Mouse (Mus musculus) neural tube, embryonic 13.5 days (tissue): ENCODE measurements around the gene Alg1. TPM values are rescaled to one million over a fixed set of nuclear protein-coding genes. Genes with fewer than 3 reads are reported as not detected.

ENCODE experiments used
- ATAC-seq: fragments of 200-750 bp; cut with Nextera tagmentation; 2 replicates; pipeline ENCODE4 v1.8.0; 2017; ENCODE audit warnings: low read depth, mild to moderate bottlenecking, moderate TSS enrichment, moderate library complexity
- H3K27ac ChIP-seq: fragments of 300-500 bp; sonication (generic); replicated peaks from 2 replicates; pipeline ENCODE4 v1.5.1; 2015; ENCODE audit warnings: moderate library complexity, mild to moderate bottlenecking, inconsistent platforms
- H3K27me3 ChIP-seq: fragments of 300-500 bp; sonication (generic); 2 replicates; pipeline ENCODE4 v1.6.1; 2015; ENCODE audit warnings: mild to moderate bottlenecking, inconsistent platforms
- H3K36me3 ChIP-seq: fragments of 300-500 bp; sonication (generic); 2 replicates; pipeline ENCODE4 v1.6.1; 2015; ENCODE audit warnings: mild to moderate bottlenecking, inconsistent platforms
- H3K4me1 ChIP-seq: fragments of 300-500 bp; sonication (generic); replicated peaks from 2 replicates; pipeline ENCODE4 v1.6.1; 2015; ENCODE audit warnings: inconsistent platforms
- H3K4me2 ChIP-seq: fragments of 300-500 bp; sonication (generic); 2 replicates; pipeline ENCODE4 v1.6.1; 2015; ENCODE audit warnings: inconsistent platforms, mild to moderate bottlenecking, moderate library complexity
- H3K4me3 ChIP-seq: fragments of 300-500 bp; sonication (generic); 2 replicates; pipeline ENCODE4 v1.5.1; 2015; ENCODE audit warnings: mild to moderate bottlenecking, inconsistent platforms
- H3K9ac ChIP-seq: fragments of 300-500 bp; sonication (generic); 2 replicates; pipeline ENCODE4 v1.6.1; 2015; ENCODE audit warnings: moderate library complexity, mild to moderate bottlenecking, inconsistent platforms
- H3K9me3 ChIP-seq: fragments of 300-500 bp; sonication (generic); 2 replicates; pipeline ENCODE4 v1.6.1; 2016; ENCODE audit warnings: inconsistent platforms
- WGBS: fragments of 180-500 bp; shearing (Covaris S2); methylation state at CpG from one replicate; pipeline ENCODE4 v1.1.7; 2015; 5-methylcytosine and 5-hydroxymethylcytosine counted together
- polyA plus RNA-seq: library from polyadenylated mRNA; unstranded; fragments of >200 nt; fragmentation: Nextera tagmentation; extraction: Ambion mirVana; gene quantifications from 2 replicates; pipeline ENCODE4 v1.2.1, GENCODE M21; 2015

The Alg1 gene
- polyA plus RNA-seq, result 35.2 and 36.6 TPM in 2 replicates

DNA sequence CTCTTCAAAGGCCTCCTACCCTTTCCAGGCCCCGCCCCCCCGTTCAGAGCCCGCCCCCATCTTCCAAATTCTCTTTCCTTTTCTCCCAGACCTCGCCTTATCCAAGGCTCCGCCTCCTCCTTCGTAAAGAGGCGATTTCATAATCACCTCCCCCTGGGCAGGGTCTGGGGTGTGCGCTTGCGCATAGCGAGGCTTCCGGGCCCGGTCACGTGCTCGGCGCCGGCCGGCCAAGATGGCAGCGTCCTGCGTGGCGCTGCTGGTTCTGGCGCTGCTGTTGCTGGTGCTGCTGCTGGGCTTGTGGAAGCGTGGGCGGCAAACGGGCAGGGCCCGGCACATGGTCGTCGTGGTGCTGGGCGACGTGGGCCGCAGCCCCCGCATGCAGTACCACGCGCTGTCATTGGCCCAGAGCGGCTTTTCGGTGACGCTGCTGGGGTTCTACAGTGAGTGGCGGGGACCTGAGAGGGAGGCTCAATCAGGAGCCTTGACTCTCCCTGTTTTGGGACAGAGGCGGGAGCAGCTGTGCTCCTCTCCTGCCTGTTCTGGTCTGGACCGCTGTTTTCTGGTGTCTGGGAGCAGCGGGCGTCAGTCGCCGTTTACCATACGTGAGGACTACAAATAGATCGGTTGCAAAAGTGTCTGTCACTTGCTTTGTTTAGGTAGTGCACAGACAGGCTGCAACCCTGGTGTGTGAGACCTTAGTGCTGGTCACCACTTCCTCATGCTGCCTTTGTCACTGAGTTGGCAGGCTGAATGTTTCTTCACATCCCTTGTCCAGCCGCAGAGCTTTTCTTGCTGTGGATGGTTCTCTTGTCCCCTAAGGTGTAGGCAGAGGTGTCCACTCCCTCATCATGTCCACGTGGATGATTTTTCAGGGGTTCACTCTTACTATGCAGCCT lies at the start of gene Alg1:
Gene Alg1, plus strand, starts transcription at position 204 of the 896 bp plus-strand sequence.
- peak; percentile 94 for ATAC-seq
- Histone ChIP-seq H3K4me3 (peak within 1 kb of the TSS; percentile 91), H3K27ac (peak within 1 kb of the TSS; percentile 73), H3K4me1 (peaks cover 19% of the 10 kb centered on the region), H3K4me2 (peak within 1 kb of the TSS; percentile 89), H3K36me3 (0 out of 2 replicates have a peak, but pooled peaks cover 8% of the 10 kb centered on the region), H3K27me3 (no peaks in the 10 kb centered on the region; the same call in 1 of the 2 replicates), H3K9ac (peak within 1 kb of the TSS; percentile 87), H3K9me3 (no peaks in the 10 kb centered on the region)
- WGBS, result 2% methylated on average over 47 of the region's 47 CpGs

DNA sequence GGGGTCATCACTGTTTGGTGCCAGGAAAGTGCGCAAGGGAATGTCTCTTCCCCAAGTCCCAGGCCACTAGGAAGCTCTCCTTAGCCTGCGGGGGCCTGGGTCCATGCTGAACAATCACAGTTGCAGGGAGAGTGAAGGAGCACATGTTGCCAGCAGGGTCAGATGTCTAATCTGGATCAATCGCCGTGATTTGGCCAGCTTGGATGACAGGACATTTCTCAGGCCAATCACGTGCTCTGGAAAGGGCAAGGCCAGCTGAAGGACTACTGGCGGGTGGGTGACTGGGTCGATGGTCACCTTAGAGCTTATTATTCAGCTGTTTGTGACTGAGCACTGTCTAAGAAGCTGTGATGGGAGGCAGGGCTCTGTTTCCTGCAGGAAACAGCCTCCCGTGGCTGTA lies 49.3 kb upstream of the Alg1 start:
- H3K27ac ChIP-seq, result no peak overlapping the region
- H3K4me3 ChIP-seq, result no peak overlapping the region
- H3K27me3 ChIP-seq, result 0 out of 2 replicates have a peak, but pooled peaks cover 3% of the 10 kb centered on the region
- 77% methylated on average over 8 of the region's 8 CpGs for WGBS
- ATAC-seq, result no peak
- H3K4me2 ChIP-seq, result no peak overlapping the region
- no peak overlapping the region for H3K9ac ChIP-seq
- no peaks in the 10 kb centered on the region for H3K4me1 ChIP-seq
- H3K36me3 ChIP-seq, result no peaks in the 10 kb centered on the region
- no peaks in the 10 kb centered on the region for H3K9me3 ChIP-seq

DNA sequence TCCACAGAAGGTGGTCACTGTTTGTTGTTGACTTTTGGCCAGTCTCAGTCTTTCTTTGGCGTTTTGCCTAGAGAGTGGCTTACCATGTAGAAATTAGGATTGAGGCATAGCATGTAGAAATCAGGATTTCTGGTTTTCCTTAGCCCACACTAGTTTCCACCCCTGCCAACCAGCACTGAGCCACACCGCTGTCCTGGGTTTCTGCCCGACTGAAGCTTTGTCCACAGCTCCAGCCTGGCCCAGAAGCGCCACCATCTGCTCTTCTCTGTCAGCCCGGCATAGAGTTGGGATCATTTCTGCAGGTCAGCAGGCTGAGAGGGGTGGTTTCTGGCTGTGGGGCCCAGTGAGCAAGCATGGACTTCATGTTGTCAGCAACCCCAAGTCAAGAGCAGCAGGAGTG lies 48.5 kb upstream of the Alg1 start:
- Histone ChIP-seq H3K4me2 (no peak overlapping the region), H3K9me3 (no peaks in the 10 kb centered on the region), H3K4me3 (no peak overlapping the region), H3K27me3 (0 out of 2 replicates have a peak, but pooled peaks cover 8% of the 10 kb centered on the region), H3K4me1 (no peaks in the 10 kb centered on the region), H3K9ac (no peak overlapping the region), H3K27ac (no peak overlapping the region), H3K36me3 (no peaks in the 10 kb centered on the region)
- 94% methylated on average over 5 of the region's 5 CpGs for WGBS
- ATAC-seq, result no peak

DNA sequence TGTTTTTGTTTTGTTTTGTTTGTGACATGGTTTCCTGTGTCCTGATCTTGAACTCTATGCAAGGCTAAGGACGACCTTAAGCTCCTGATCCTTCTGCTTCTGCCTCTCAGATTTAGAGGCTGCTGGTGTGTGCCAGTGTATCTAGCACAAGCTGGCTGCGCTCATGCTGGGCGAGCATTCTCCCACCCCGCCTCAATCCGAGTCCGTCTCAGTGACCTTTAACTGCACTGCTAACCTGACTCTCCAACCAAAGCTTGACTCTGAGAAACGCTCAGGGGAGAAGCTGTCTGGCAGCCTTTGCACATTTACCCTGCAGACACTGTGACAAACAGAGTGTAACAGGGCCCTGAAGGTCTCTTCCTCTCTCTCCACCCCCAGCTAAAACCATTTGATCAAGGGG lies 47.7 kb upstream of the Alg1 start:
- no peak for ATAC-seq
- Histone ChIP-seq H3K36me3 (no peaks in the 10 kb centered on the region), H3K27me3 (0 out of 2 replicates have a peak, but pooled peaks cover 8% of the 10 kb centered on the region), H3K4me1 (no peaks in the 10 kb centered on the region), H3K4me2 (no peak overlapping the region), H3K4me3 (no peak overlapping the region), H3K27ac (no peak overlapping the region), H3K9me3 (no peaks in the 10 kb centered on the region), H3K9ac (no peak overlapping the region)
- WGBS, result 58% methylated on average over 7 of the region's 7 CpGs

DNA sequence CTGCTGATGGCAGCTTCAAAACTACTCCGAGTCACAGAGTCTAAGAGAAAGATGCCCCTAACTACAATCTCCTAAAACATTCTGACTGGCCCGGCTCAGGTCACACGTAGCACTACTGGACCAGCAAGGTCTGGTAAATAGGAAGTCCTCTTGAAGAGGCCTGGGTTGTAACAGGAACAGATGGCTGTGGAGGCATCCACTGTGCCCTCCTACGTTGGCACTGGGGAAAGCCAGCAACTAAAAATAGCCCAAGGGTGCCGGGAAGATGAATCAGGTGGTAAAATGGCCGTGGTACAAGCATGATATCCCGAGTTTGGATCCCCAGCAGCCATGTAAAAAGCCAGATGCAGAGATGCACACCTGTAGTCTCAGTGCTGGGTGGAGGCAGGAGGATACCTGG lies 47.2 kb upstream of the Alg1 start:
- no peak overlapping the region for H3K9ac ChIP-seq
- no peak overlapping the region for H3K27ac ChIP-seq
- H3K9me3 ChIP-seq, result no peaks in the 10 kb centered on the region
- 0 out of 2 replicates have a peak, but pooled peaks cover 8% of the 10 kb centered on the region for H3K27me3 ChIP-seq
- no peak overlapping the region for H3K4me3 ChIP-seq
- H3K4me1 ChIP-seq, result no peaks in the 10 kb centered on the region
- ATAC-seq, result no peak
- H3K4me2 ChIP-seq, result no peak overlapping the region
- no peaks in the 10 kb centered on the region for H3K36me3 ChIP-seq
- 82% methylated on average over 7 of the region's 7 CpGs for WGBS

DNA sequence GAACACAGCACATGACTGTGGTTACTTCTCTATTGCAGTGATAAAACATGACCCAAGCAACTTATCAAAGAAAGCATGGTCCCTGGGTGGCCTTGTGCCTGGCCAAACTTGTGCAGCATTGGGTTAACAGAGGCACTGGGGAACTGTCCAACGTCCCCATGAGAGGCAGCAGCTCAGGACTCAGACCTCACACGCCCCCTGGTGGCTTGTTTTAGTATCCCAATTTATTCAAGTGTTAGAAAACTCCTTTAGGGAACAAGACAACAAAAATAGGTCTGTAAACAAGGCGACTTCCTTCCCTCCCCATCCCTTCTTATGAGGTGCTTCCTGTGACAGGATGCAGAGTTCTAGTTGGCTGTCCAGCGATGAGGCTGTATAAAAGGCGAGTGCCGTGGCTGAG lies 38.3 kb upstream of the Alg1 start:
- Histone ChIP-seq H3K27me3 (no peaks in the 10 kb centered on the region), H3K27ac (no peak overlapping the region), H3K36me3 (peaks cover 30% of the 10 kb centered on the region), H3K4me1 (no peaks in the 10 kb centered on the region), H3K4me3 (no peak overlapping the region), H3K9ac (no peak overlapping the region), H3K9me3 (no peaks in the 10 kb centered on the region), H3K4me2 (no peak overlapping the region)
- ATAC-seq, result no peak
- 30% methylated on average over 6 of the region's 6 CpGs for WGBS

DNA sequence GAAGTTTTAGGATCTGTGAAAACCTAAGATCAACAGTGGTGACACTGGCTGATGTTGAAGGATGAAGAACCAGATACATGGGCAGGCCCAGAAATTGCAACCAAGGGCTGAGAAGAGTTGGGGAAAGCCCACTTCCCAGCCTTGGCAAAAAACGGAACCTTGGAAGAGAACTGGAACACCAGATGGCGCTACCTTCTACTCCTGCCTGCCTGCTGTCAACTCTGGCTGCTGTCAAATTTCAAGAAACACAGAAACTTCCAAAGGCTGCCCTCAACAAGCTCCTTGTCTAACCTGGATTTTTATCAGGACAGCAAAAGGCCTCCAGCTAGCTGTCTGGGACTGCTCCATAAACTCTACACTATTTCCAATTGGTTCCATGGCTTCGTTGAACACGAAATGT lies 30.7 kb upstream of the Alg1 start:
- H3K36me3 ChIP-seq, result peaks cover 22% of the 10 kb centered on the region
- H3K4me1 ChIP-seq, result peaks cover 15% of the 10 kb centered on the region
- H3K4me3 ChIP-seq, result peak overlapping the region; percentile 81
- no peak for ATAC-seq
- H3K27ac ChIP-seq, result no peak overlapping the region
- no peaks in the 10 kb centered on the region for H3K9me3 ChIP-seq
- H3K4me2 ChIP-seq, result peak overlapping the region; percentile 95
- 17% methylated on average over 4 of the region's 4 CpGs for WGBS
- peaks cover 11% of the 10 kb centered on the region for H3K27me3 ChIP-seq
- H3K9ac ChIP-seq, result no peak overlapping the region; the same call in 1 of the 2 replicates

DNA sequence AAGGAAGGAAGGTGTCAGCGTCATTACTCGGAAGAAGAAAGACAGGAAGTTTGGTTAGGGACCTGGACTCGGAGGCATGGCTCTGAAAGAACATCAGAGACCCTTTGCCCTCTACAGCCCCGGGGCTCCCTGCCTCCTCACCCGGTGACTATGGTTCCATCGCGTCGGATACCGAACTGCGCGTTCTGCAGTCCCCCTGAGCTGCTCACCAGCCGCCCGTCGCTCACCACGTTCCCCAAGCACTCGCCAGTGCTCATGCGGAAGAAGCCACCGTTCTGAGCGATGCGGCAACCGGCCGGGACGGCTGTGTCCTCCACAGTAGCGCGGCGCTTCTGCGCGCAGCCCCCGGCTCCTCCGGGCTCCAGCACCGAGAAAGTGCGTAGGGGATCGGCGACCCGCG lies 30.2 kb upstream of the Alg1 start:
- Histone ChIP-seq H3K9ac (peak overlapping the region; percentile 75), H3K27ac (no peak overlapping the region), H3K4me1 (peaks cover 15% of the 10 kb centered on the region), H3K27me3 (peaks cover 11% of the 10 kb centered on the region), H3K36me3 (peaks cover 17% of the 10 kb centered on the region), H3K9me3 (no peaks in the 10 kb centered on the region), H3K4me2 (peak overlapping the region; percentile 95), H3K4me3 (peak overlapping the region; percentile 81)
- WGBS, result 2% methylated on average over 36 of the region's 36 CpGs
- ATAC-seq, result peak; percentile 58

DNA sequence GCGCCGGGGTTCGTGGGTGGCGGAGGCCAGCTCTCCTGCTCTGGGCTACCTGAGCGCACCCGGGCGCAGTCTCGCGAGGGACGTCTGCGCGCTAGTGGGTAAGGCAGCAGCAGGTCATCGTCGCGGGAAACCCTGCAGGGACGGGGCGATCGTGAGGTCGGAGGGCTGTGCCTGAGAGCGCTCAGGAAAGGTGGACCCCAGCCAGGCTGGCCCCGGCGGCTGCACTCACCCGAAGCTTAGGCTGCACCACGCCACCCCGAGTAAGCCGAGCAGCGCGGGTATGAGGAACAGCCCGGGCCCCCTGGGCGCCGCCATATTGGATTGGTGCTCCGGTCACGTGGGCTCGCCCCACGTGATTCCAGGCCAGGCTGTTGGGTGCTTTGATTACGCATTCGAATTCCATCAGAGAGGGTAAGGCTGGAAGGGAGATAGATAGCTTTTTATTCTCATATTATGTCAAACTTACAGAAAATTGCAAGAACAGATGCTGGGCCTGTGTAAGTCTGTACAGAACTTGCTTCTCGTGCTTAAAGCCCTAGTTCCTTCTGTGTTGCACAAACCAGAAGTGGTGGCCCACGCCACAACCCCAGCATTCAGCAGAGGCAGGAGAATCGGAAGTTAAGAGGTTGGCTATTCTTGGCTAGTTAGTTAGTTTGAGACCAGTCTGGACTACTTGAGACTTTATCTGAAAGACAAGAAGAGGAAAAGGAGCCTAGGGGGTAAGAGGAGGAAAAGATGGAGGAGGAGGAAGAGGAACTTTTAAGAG lies 29.6 kb upstream of the Alg1 start, which contains the start of gene Nagpa:
Gene Nagpa, minus strand, starts transcription at position 345 of the 766 bp plus-strand sequence.
- H3K9me3 ChIP-seq, result no peaks in the 10 kb centered on the region
- H3K36me3 ChIP-seq, result peaks cover 10% of the 10 kb centered on the region; the same call in 1 of the 2 replicates
- 4% methylated on average over 40 of the region's 40 CpGs for WGBS
- H3K4me3 ChIP-seq, result peak within 1 kb of the TSS; percentile 81
- peak; percentile 84 for ATAC-seq
- no peak within 1 kb of the TSS for H3K27ac ChIP-seq
- H3K4me2 ChIP-seq, result peak within 1 kb of the TSS; percentile 95
- H3K9ac ChIP-seq, result peak within 1 kb of the TSS; percentile 75
- peaks cover 15% of the 10 kb centered on the region for H3K4me1 ChIP-seq
- H3K27me3 ChIP-seq, result peaks cover 11% of the 10 kb centered on the region

DNA sequence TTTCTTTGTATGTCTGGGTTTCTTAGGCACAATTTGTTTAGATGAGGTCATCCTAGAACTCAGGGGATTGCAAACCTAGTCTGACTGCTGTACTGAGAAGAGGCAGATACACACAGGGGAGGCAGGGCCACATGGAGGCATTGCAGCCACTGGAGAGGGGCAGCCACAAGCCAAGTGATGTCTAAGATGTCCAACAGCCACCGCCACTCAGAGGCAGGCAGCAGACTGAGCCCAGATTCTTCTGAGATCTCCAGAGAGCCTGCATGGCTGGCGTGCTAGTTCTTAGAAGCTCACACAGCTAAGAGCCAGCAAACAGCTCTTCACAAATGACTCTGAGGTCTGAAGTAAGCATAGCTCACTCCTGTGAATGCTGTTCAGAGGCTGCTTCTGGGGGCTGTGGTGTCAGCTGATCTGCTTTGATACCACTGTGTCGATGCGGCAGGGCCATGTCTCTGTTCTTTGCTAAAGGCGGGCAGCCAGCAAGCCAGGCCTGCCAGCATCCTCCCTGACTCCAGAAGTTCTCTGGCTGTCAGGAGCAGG lies 27.9 kb upstream of the Alg1 start:
- no peaks in the 10 kb centered on the region for H3K9me3 ChIP-seq
- ATAC-seq, result no peak
- no peak overlapping the region for H3K4me2 ChIP-seq
- no peak overlapping the region for H3K27ac ChIP-seq
- H3K4me3 ChIP-seq, result no peak overlapping the region
- no peak overlapping the region for H3K9ac ChIP-seq
- peaks cover 15% of the 10 kb centered on the region for H3K4me1 ChIP-seq
- peaks cover 11% of the 10 kb centered on the region for H3K27me3 ChIP-seq
- H3K36me3 ChIP-seq, result no peaks in the 10 kb centered on the region
- 93% methylated on average over 5 of the region's 5 CpGs for WGBS

DNA sequence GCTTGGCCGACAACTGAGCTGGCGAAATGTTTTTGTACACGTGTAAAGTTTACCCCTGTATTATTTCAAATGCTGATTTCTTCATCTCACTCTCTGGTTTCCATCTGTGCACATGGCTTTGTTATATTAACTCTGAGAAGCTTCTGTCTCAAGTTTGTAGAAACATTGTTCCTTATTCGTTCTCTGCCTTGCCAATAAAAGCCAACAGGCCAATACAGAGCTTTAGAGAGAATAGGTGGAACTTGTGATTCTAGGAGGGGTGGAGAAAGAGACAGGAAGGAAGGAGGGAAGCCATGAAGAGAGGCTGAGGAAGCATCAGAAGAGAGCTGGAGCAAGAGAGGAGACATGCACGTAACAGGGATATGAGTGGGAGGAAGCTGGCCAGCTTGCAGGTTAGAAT lies 27.4 kb upstream of the Alg1 start:
- no peak overlapping the region for H3K4me3 ChIP-seq
- no peak for ATAC-seq
- H3K4me1 ChIP-seq, result peaks cover 15% of the 10 kb centered on the region
- 83% methylated on average over 5 of the region's 5 CpGs for WGBS
- H3K9me3 ChIP-seq, result no peaks in the 10 kb centered on the region
- H3K9ac ChIP-seq, result no peak overlapping the region
- H3K4me2 ChIP-seq, result no peak overlapping the region
- H3K36me3 ChIP-seq, result no peaks in the 10 kb centered on the region
- H3K27ac ChIP-seq, result no peak overlapping the region
- peaks cover 11% of the 10 kb centered on the region for H3K27me3 ChIP-seq

DNA sequence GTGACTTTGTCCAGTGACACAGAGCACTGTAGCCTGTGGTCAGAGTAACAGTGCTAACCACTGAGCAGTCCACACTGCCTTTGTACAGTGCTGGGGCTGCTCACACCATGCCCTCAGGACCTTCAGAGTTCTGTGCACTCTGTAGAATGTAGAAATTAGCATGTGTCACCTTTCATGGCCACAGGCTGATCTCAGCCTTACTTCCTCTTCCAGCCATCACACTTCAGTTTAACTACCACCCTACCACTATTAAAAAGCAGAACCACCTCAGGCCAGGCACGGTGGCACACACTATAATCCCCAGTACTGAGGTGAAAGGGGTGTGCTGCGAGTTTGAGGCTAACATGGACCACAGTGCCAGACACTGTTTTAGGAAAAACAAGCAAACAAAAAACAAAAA lies 23.1 kb upstream of the Alg1 start:
- WGBS, result 72% methylated on average over 2 of the region's 2 CpGs
- Histone ChIP-seq H3K9ac (no peak overlapping the region), H3K9me3 (no peaks in the 10 kb centered on the region), H3K36me3 (no peaks in the 10 kb centered on the region), H3K27me3 (peaks cover 4% of the 10 kb centered on the region), H3K4me3 (no peak overlapping the region), H3K4me1 (no peaks in the 10 kb centered on the region), H3K4me2 (no peak overlapping the region), H3K27ac (no peak overlapping the region)
- ATAC-seq, result no peak
